Mouse (Mus musculus) WW6 (cell line): Measurements from ENCODE around the gene Gnao1.

Experiments used
- DNase-seq: peaks from one replicate; pipeline ENCODE4 v3.0.0-alpha.2; 2013; ENCODE audit warnings: low read depth, low spot score

The Gnao1 gene

GRCm38 (mm10) chr8:93893556-93893955, 83.8 kb downstream of the Gnao1 start:
- DNase-seq: no peak

- no peak for DNase-seq
Observed at GRCm38 (mm10) chr8:93896841-93897551, 87.2 kb downstream of the Gnao1 start.

GRCm38 (mm10) chr8:93898570-93898969, 88.8 kb downstream of the Gnao1 start:
- DNase-seq: no peak

GRCm38 (mm10) chr8:93902040-93902439, 92.3 kb downstream of the Gnao1 start:
- no peak for DNase-seq

- no peak for DNase-seq
Observed at GRCm38 (mm10) chr8:93906961-93907360, 97.2 kb downstream of the Gnao1 start.

GRCm38 (mm10) chr8:93907987-93908441, 98.2 kb downstream of the Gnao1 start:
- DNase-seq: no peak

GRCm38 (mm10) chr8:93908546-93908945, 98.8 kb downstream of the Gnao1 start:
- DNase-seq: no peak

GRCm38 (mm10) chr8:93911715-93912555, 102.2 kb downstream of the Gnao1 start:
- DNase-seq: no peak

- no peak for DNase-seq
Observed at GRCm38 (mm10) chr8:93917859-93918421, 108.2 kb downstream of the Gnao1 start.

- DNase-seq: no peak
Observed at GRCm38 (mm10) chr8:93918580-93918979, 108.8 kb downstream of the Gnao1 start.

GRCm38 (mm10) chr8:93919422-93919821, 109.7 kb downstream of the Gnao1 start:
- no peak for DNase-seq

GRCm38 (mm10) chr8:93919916-93920589, 110.3 kb downstream of the Gnao1 start:
- no peak for DNase-seq

- no peak for DNase-seq
Observed at GRCm38 (mm10) chr8:93920590-93920948, 110.8 kb downstream of the Gnao1 start.

- no peak for DNase-seq
Observed at GRCm38 (mm10) chr8:93923897-93924334, 114.2 kb downstream of the Gnao1 start.

- no peak for DNase-seq
Observed at GRCm38 (mm10) chr8:93925513-93925912, 115.7 kb downstream of the Gnao1 start.

- DNase-seq: no peak
Observed at GRCm38 (mm10) chr8:93929233-93929632, 119.5 kb downstream of the Gnao1 start.

GRCm38 (mm10) chr8:93931336-93931735, 121.6 kb downstream of the Gnao1 start:
- DNase-seq: no peak

GRCm38 (mm10) chr8:93932873-93933272, 123.1 kb downstream of the Gnao1 start:
- peak; percentile 28 for DNase-seq

- no peak for DNase-seq
Observed at GRCm38 (mm10) chr8:93933288-93933687, 123.5 kb downstream of the Gnao1 start.

GRCm38 (mm10) chr8:93938193-93938592, 128.4 kb downstream of the Gnao1 start:
- DNase-seq: no peak

- DNase-seq: no peak
Observed at GRCm38 (mm10) chr8:93940542-93941423, 131.0 kb downstream of the Gnao1 start.
